Comparison of ENCODE assay signal across 37 mouse cellular contexts in the genomic region with DNA sequence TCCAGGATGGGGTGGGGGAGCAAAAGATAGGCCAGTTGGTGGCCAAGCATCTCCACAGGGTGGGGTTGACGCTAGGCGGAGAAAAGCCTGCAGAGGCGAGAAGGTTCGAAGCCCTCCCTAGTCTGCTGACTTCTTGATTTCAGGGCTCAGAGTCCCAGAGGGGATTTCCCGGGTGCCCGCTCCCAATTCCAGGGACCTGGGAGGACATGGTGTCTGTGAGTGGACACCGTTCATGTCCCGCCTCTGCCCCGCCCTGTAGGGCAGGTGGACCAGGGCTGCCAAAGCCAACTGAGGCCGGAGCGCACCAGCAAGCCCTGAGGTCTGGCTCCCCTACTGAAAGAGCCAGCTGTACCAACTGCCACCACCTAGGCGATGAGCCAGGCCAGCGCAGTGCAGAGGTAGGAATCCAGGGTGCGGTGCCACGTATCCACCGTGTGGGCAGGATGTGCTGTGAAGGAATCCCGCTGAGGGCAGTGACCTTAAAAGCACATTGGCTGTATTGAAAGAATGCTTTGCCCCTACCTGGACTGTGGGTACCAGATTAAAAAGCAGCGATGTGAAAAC. TPM values are rescaled to one million over a fixed set of nuclear protein-coding genes. Genes with fewer than 3 reads are reported as not detected.
"Had no signal": no experiment of that assay in that cellular context is flagged by ENCODE, and none has a peak within 500 bp of the region (broad histone marks: within the 10 kb centered on the region; RNA-seq: fewer than 3 reads in every experiment).

No protein-coding gene starts in this region.

- ATAC-seq: hindbrain, embryonic 16.5 days; intestine, embryonic 16.5 days had no signal

- H3K4me3 ChIP-seq: heart, embryonic 13.5 days; heart, embryonic 15.5 days; hindbrain, embryonic 12.5 days; kidney, embryonic 15.5 days; limb, embryonic 13.5 days; limb, embryonic 15.5 days had no signal

- H3K4me2 ChIP-seq: heart, embryonic 11.5 days; heart, embryonic 13.5 days; heart, embryonic 15.5 days; hindbrain, embryonic 12.5 days; hindbrain, embryonic 14.5 days; kidney, embryonic 15.5 days; limb, embryonic 13.5 days; limb, embryonic 15.5 days had no signal

- H3K36me3 ChIP-seq: heart, embryonic 13.5 days; heart, embryonic 15.5 days; hindbrain, embryonic 12.5 days; kidney, embryonic 15.5 days; limb, embryonic 13.5 days; limb, embryonic 15.5 days had no signal

- H3K9ac ChIP-seq: heart, embryonic 13.5 days; heart, embryonic 15.5 days; hindbrain, embryonic 12.5 days; hindbrain, embryonic 14.5 days; kidney, embryonic 15.5 days; limb, embryonic 13.5 days; limb, embryonic 15.5 days had no signal

- H3K9me3 ChIP-seq: heart, embryonic 13.5 days; heart, embryonic 15.5 days; hindbrain, embryonic 12.5 days; kidney, embryonic 15.5 days; limb, embryonic 13.5 days; limb, embryonic 15.5 days had no signal

- H3K27ac ChIP-seq: heart, embryonic 13.5 days; heart, embryonic 15.5 days; hindbrain, embryonic 12.5 days; hindbrain, embryonic 14.5 days; kidney, embryonic 15.5 days; kidney, postnatal 0 days; limb, embryonic 13.5 days; limb, embryonic 15.5 days had no signal

- DNase-seq: gastrocnemius, postnatal 14 days; gastrocnemius, postnatal 36 days; heart, adult 18-20 months; heart, postnatal 14 days; heart, postnatal 36 days; kidney, adult 11 months; kidney, adult 2 months; kidney, adult 9 months; kidney, postnatal 14 days; kidney, postnatal 36 days; layer of hippocampus, adult 9-11 months; layer of hippocampus, postnatal 36 days; left cerebral cortex, postnatal 4 days had no signal

RNA-seq across cellular contexts. Expression of a gene that starts 7.9 kb away (rescaled TPM):
- total RNA-seq: gastrocnemius, adult 18-20 months; gastrocnemius, adult 8-10 months; gastrocnemius, postnatal 14 days; gastrocnemius, postnatal 36 days; heart, adult 18-20 months; heart, adult 8-10 months; heart, postnatal 14 days; heart, postnatal 36 days; layer of hippocampus, adult 18-20 months; layer of hippocampus, adult 8-10 months; layer of hippocampus, postnatal 14 days; layer of hippocampus, postnatal 36 days; left cerebral cortex, adult 18-20 months; left cerebral cortex, adult 8-10 months; left cerebral cortex, postnatal 10 days; left cerebral cortex, postnatal 25 days; left cerebral cortex, postnatal 4 days; liver, adult 2 months had no signal
- polyA plus RNA-seq: heart, embryonic 11.5 days; heart, embryonic 13.5 days; heart, embryonic 15.5 days; heart, postnatal 0 days; hindbrain, embryonic 14.5 days; hindbrain, embryonic 16.5 days; kidney, adult 2 months; kidney, postnatal 0 days; limb, embryonic 11.5 days; limb, embryonic 13.5 days; limb, embryonic 15.5 days had no signal
